Mouse (Mus musculus): ENCODE measurements around the gene Dolpp1.

DNA sequence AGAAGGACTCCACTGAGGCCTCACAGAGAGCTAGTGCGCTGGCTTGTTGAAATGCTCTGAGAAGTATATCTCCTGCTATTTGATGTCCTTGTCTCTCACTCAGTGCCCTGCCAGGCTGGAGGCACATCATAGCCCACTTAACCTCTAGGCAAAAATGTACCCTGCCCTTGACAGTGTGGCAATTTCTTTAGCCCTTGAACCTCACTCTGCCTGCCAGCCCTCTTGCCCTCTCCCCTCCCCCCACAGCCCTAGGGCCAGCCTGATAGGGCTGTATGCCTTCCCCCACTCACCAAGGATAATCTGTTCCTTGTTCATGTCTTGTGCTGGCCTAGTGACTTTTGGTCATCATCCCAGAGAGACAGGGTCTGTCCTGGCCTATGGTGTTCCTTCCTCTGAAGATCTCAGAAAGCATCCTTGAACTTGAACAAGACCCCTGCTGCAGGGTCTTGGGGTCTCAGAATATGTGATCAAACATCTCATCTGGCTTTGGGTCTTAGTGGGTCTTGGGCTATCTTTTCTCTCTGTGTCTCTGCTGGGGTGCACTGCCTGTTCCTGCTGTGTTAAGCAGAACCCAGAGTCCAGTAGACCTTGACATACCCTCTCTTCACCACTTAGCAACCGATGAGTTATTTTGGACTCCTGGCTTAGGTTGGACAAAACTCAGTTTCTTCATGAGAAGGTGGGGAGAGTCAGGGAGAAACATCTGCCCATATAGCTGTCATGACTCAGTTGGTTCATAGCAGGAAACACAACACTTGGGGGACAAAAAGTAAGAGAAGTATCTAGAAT, 26.6 kb upstream of the Dolpp1 start:
- no peak for TF ChIP-seq POLR2A (IDR thresholded peaks at IDR 0.05; ENCODE audit: borderline replicate concordance, low read depth, low read length)
- TF ChIP-seq CTCF (IDR thresholded peaks at IDR 0.05; ENCODE audit: low read depth, low read length) = no peak
